Mouse (Mus musculus): ENCODE results near the gene Get4. TPM values are rescaled to one million over a fixed set of nuclear protein-coding genes. Genes with fewer than 3 reads are reported as not detected.

Gene Get4
- 30.9 TPM for polyA plus RNA-seq (2015; fragmentation: Illumina TruSeq; extraction: RNeasy Lipid Tissue Mini Kit (QIAGEN cat#74804); ENCODE audit: insufficient read depth, low replicate concordance)

DNA sequence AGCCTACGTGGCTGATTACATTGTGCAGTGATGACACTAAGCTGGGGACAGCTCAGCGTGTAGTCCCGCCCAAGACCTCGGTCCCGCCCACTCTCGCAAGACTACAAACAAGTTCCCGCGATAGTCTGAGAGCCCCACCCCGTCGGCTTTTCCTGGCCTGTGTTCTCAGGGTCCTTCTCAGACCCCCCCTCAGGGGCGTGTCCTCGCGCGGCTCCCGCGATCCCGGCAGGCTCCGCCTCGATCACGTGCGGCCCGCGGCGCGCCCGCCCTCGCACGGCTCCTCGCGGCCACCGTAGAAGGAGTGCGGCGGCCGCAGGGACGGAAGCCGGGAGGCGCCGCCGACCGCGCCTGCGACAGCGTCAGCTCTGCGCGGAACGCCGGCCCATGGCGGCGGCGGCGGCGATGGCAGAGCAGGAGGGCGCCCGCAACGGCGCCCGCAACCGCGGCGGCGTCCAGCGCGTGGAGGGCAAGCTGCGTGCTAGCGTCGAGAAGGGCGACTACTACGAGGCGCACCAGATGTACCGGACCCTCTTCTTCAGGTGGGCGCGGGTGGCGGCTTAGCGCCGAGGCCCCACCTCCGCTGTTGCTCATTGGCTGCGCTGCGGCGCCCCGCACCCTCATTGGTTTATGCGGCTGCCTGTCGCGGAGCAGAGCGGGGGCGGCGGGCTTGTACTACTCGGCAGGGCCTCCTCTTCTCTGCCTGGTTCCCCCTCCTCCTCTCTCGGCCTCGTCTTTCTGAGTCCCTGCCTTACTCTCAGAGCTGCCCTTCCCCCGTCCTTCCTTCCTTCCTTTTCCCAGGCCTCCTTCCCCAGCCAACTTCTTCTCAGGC, at the start of gene Get4:
Gene Get4, plus strand, starts transcription at position 244 of the 829 bp plus-strand sequence.

Other genes with a start within 250 kb of the Get4 start
- gene Prkar1b, start 102.3 kb upstream of the Get4 start, polyA plus RNA-seq (2015; fragmentation: Illumina TruSeq; extraction: RNeasy Lipid Tissue Mini Kit (QIAGEN cat#74804); ENCODE audit: insufficient read depth, low replicate concordance) = 5.1 TPM
- gene Dnaaf5, start 102.1 kb upstream of the Get4 start, polyA plus RNA-seq (2015; fragmentation: Illumina TruSeq; extraction: RNeasy Lipid Tissue Mini Kit (QIAGEN cat#74804); ENCODE audit: insufficient read depth, low replicate concordance) = 4.6 TPM
- gene Sun1, start 51.7 kb upstream of the Get4 start, polyA plus RNA-seq (2015; fragmentation: Illumina TruSeq; extraction: RNeasy Lipid Tissue Mini Kit (QIAGEN cat#74804); ENCODE audit: insufficient read depth, low replicate concordance) = 34.8 TPM
- 9.5 TPM for gene Adap1, start 73.3 kb downstream of the Get4 start, polyA plus RNA-seq (2015; fragmentation: Illumina TruSeq; extraction: RNeasy Lipid Tissue Mini Kit (QIAGEN cat#74804); ENCODE audit: insufficient read depth, low replicate concordance)
- gene Cox19, start 99.1 kb downstream of the Get4 start, polyA plus RNA-seq (2015; fragmentation: Illumina TruSeq; extraction: RNeasy Lipid Tissue Mini Kit (QIAGEN cat#74804); ENCODE audit: insufficient read depth, low replicate concordance) = 20.6 TPM
- not detected for gene Cyp2w1, start 100.3 kb downstream of the Get4 start, polyA plus RNA-seq (2015; fragmentation: Illumina TruSeq; extraction: RNeasy Lipid Tissue Mini Kit (QIAGEN cat#74804); ENCODE audit: insufficient read depth, low replicate concordance)
- gene Gpr146, start 125.4 kb downstream of the Get4 start, polyA plus RNA-seq (2015; fragmentation: Illumina TruSeq; extraction: RNeasy Lipid Tissue Mini Kit (QIAGEN cat#74804); ENCODE audit: insufficient read depth, low replicate concordance) = 17.8 TPM
- gene C130050O18Rik, start 153.0 kb downstream of the Get4 start, polyA plus RNA-seq (2015; fragmentation: Illumina TruSeq; extraction: RNeasy Lipid Tissue Mini Kit (QIAGEN cat#74804); ENCODE audit: insufficient read depth, low replicate concordance) = 2.8 TPM
- gene Gper1, start 170.8 kb downstream of the Get4 start, polyA plus RNA-seq (2015; fragmentation: Illumina TruSeq; extraction: RNeasy Lipid Tissue Mini Kit (QIAGEN cat#74804); ENCODE audit: insufficient read depth, low replicate concordance) = 0.23 TPM
- gene 3110082I17Rik, start 208.2 kb downstream of the Get4 start, polyA plus RNA-seq (2015; fragmentation: Illumina TruSeq; extraction: RNeasy Lipid Tissue Mini Kit (QIAGEN cat#74804); ENCODE audit: insufficient read depth, low replicate concordance) = 4.0 TPM
- gene Zfand2a, start 232.2 kb downstream of the Get4 start, polyA plus RNA-seq (2015; fragmentation: Illumina TruSeq; extraction: RNeasy Lipid Tissue Mini Kit (QIAGEN cat#74804); ENCODE audit: insufficient read depth, low replicate concordance) = 9.4 TPM

Measured in spleen, adult 10 weeks (tissue).